10 mouse cellular contexts compared by ENCODE assay signal in the genomic region with DNA sequence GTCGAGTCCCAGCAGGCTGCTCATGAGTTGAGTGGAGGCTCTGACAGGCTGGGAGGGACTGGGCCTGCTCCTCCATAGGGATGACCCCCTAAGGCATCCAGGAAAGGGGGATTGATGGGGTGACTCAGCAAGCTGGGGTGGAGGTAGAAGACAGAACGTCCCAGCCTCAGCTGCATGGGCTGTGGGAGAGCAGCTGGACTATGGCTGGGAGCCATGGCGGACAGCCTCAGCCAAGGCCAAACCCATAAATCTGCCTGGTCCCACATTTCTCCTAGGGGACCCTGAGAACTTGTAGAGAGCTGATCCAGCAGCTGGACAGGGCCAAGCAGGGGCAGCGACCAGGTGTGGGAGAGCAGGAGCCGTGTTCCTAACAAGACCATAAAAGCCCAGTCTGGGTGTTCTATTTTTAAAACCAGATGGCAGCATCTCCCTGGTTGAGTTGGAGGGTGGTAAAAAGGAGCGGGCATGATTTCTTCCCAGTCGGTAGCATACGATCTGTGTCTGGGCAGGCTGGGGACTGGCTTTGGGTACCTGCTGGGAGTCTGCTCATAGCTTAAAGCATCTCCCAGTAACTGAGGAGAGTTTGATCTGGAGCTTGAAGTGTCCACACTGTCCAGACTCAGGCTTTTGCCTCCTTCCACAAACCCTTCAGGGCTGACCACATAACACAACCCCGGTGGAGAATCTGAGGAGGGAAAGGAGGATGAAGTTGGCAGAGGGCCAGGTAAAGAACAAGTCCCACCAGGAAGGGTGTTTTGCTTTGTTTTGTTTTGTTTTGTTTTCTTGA. TPM values are rescaled to one million over a fixed set of nuclear protein-coding genes. Genes with fewer than 3 reads are reported as not detected.
DNase-seq lines count a peak whose midpoint lies in the region; ATAC-seq lines count a peak whose summit lies in the region.
"Had no signal": no experiment of that assay in that cellular context is flagged by ENCODE, and none has a peak within 500 bp of the region (broad histone marks: within the 10 kb centered on the region; RNA-seq: fewer than 3 reads in every experiment).

No protein-coding gene starts in this region.

- no peak overlapping the region for H3K9ac ChIP-seq in kidney, embryonic 14.5 days (ENCODE audit: low read depth, low read length)

- peak overlapping the region; percentile 38; the same call in 1 of the 2 replicates for H3K27ac ChIP-seq in kidney, embryonic 14.5 days (ENCODE audit: low read depth, low read length)

- no peak overlapping the region for H3K4me2 ChIP-seq in kidney, embryonic 14.5 days (replicated peaks; ENCODE audit: low read depth, low read length)

- intact Hi-C loops in left cerebral cortex, postnatal 4 days (cut with DNase I) = no loop called here
- intact Hi-C loops in left cerebral cortex, postnatal 10 days (cut with DNase I) = no loop called here

- 35% methylated on average over 9 of the region's 9 CpGs for WGBS in kidney, embryonic 14.5 days

- no peaks in the 10 kb centered on the region for H3K27me3 ChIP-seq in kidney, embryonic 14.5 days (ENCODE audit: control insufficient read depth, insufficient read depth, low read length)

- peak; percentile 37 for DNase-seq in left cerebral cortex, postnatal 4 days
- DNase-seq in left cerebral cortex, postnatal 10 days (ENCODE audit: extremely low spot score in 1 of 2, low spot score in 2 of 2) = no peak
- DNase-seq in gastrocnemius, adult 18-20 months (ENCODE audit: low spot score) = peak; percentile 75
- DNase-seq in ovary, postnatal 36 days (ENCODE audit: low spot score) = peak; percentile 64
- DNase-seq in thymus, adult 18-20 months = no peak
- DNase-seq in layer of hippocampus, postnatal 10 days (ENCODE audit: low spot score in 2 of 2) = no peak
- no peak for DNase-seq in adipocyte (ENCODE audit: low spot score)

- H3K9me3 ChIP-seq in kidney, embryonic 14.5 days (ENCODE audit: control insufficient read depth, low read length) = no peaks in the 10 kb centered on the region

- peak; percentile 93 for ATAC-seq in kidney, embryonic 14.5 days (ENCODE audit: low FRiP score, low TSS enrichment)
- ATAC-seq: midbrain, embryonic 16.5 days had no signal

- H3K4me1 ChIP-seq in kidney, embryonic 14.5 days (ENCODE audit: control insufficient read depth, insufficient read depth, low read length) = peaks cover 15% of the 10 kb centered on the region; the same call in 1 of the 2 replicates

- no peak overlapping the region for H3K4me3 ChIP-seq in kidney, embryonic 14.5 days (ENCODE audit: low read length)

- H3K36me3 ChIP-seq in kidney, embryonic 14.5 days (ENCODE audit: control insufficient read depth, insufficient read depth, low read length) = no peaks in the 10 kb centered on the region

RNA-seq across cellular contexts. Expression of gene Tcf23, which starts 6.6 kb away (rescaled TPM):
- total RNA-seq in left cerebral cortex, postnatal 4 days (2021) = under 1 TPM in 1 of 2 experiments, not detected in 1; 0.08 TPM
- under 1 TPM; 0.08 to 0.24 TPM for total RNA-seq in left cerebral cortex, postnatal 10 days (2021)
- under 1 TPM; 0.07 to 0.21 TPM for total RNA-seq in gastrocnemius, adult 18-20 months (2021)
- polyA plus RNA-seq in kidney, embryonic 14.5 days (2014; fragmentation: Nextera tagmentation; extraction: Ambion mirVana) = 0.51 and 0.83 TPM in 2 replicates
- not detected for total RNA-seq in layer of hippocampus, postnatal 10 days (2021)
- polyA plus RNA-seq: brain, embryonic 14.5 days; midbrain, embryonic 16.5 days had no signal

RNA-seq across cellular contexts. Expression of gene Preb, which starts 14.9 kb away (rescaled TPM):
- 100 to 1,000 TPM; 114 to 116 TPM for total RNA-seq in left cerebral cortex, postnatal 4 days (2021)
- 100 to 1,000 TPM; 116 to 122 TPM for total RNA-seq in left cerebral cortex, postnatal 10 days (2021)
- total RNA-seq in gastrocnemius, adult 18-20 months (2021) = 10 to 100 TPM; 70.5 to 78.2 TPM
- 97.6 and 99.5 TPM in 2 replicates for polyA plus RNA-seq in kidney, embryonic 14.5 days (2014; fragmentation: Nextera tagmentation; extraction: Ambion mirVana)
- total RNA-seq in layer of hippocampus, postnatal 10 days (2021) = 100 to 1,000 TPM; 116 to 125 TPM

RNA-seq across cellular contexts. Expression of gene Cgref1, which starts 29.7 kb away (rescaled TPM):
- total RNA-seq in left cerebral cortex, postnatal 4 days (2021) = 10 to 100 TPM; 53.9 TPM
- 10 to 100 TPM; 61.1 to 62.5 TPM for total RNA-seq in left cerebral cortex, postnatal 10 days (2021)
- total RNA-seq in gastrocnemius, adult 18-20 months (2021) = 1 to 10 TPM; 3.0 to 3.9 TPM
- polyA plus RNA-seq in kidney, embryonic 14.5 days (2014; fragmentation: Nextera tagmentation; extraction: Ambion mirVana) = 7.5 and 10.4 TPM in 2 replicates
- 10 to 100 TPM; 39.6 to 43.0 TPM for total RNA-seq in layer of hippocampus, postnatal 10 days (2021)

RNA-seq across cellular contexts. Expression of gene Khk, which starts 53.8 kb away (rescaled TPM):
- total RNA-seq in left cerebral cortex, postnatal 4 days (2021) = 1 to 10 TPM; 4.7 to 4.8 TPM
- total RNA-seq in left cerebral cortex, postnatal 10 days (2021) = 1 to 10 TPM; 7.3 to 8.0 TPM
- 10 to 100 TPM; 36.5 to 36.6 TPM for total RNA-seq in gastrocnemius, adult 18-20 months (2021)
- 29.7 and 31.4 TPM in 2 replicates for polyA plus RNA-seq in kidney, embryonic 14.5 days (2014; fragmentation: Nextera tagmentation; extraction: Ambion mirVana)
- total RNA-seq in layer of hippocampus, postnatal 10 days (2021) = 10 to 100 TPM in 1 of 2 experiments, 1 to 10 TPM in 1; 8.0 to 12.7 TPM

Comparison
In these comparisons a context has a peak if more than half of its experiments do, and no peak if none do; other contexts are left out.
1. DNase-seq: peak in left cerebral cortex, postnatal 4 days (single experiment), gastrocnemius, adult 18-20 months (single experiment) and ovary, postnatal 36 days (single experiment); none in left cerebral cortex, postnatal 10 days (0 of 2), thymus, adult 18-20 months (0 of 2), layer of hippocampus, postnatal 10 days (0 of 2) and adipocyte (single experiment).
2. RNA of gene Cgref1, which starts 29.7 kb away (total RNA-seq): 61.1 to 62.5 TPM in left cerebral cortex, postnatal 10 days, 53.9 TPM in left cerebral cortex, postnatal 4 days and 39.6 to 43.0 TPM in layer of hippocampus, postnatal 10 days; 3.0 to 3.9 TPM in gastrocnemius, adult 18-20 months; every median in the first group is over 4 times any median in the second.